Mouse (Mus musculus) heart, embryonic 14.5 days (tissue): ENCODE measurements around the gene Relch. TPM values are rescaled to one million over a fixed set of nuclear protein-coding genes. Genes with fewer than 3 reads are reported as not detected.

Experiments
- ATAC-seq: fragments of 200-750 bp; cut with Nextera tagmentation; 2 replicates; pipeline ENCODE4 v1.8.0; 2017; ENCODE audit warnings: low read depth, moderate TSS enrichment; ENCODE audit not compliant: insufficient number of reproducible peaks, insufficient read depth, low FRiP score
- H3K27ac ChIP-seq, 2 experiments: fragments of 200-500 bp in 1 of 2; fragments of 300-500 bp in 1 of 2; sonication (generic) in 1 of 2; replicated peaks in 1 of 2; 2 replicates each; pipeline ENCODE4 v1.5.1; 2012 to 2014; ENCODE audit warnings: low read depth in 2 of 2, low read length in 2 of 2, control low read depth in 1 of 2, mild to moderate bottlenecking in 1 of 2, mixed read lengths in 1 of 2; ENCODE audit not compliant: control insufficient read depth in 1 of 2, insufficient read depth in 1 of 2
- H3K27me3 ChIP-seq: fragments of 300-500 bp; sonication (generic); 2 replicates; pipeline ENCODE4 v1.6.1; 2014; ENCODE audit warnings: mild to moderate bottlenecking, low read length, control low read depth; ENCODE audit not compliant: control insufficient read depth, insufficient read depth
- H3K36me3 ChIP-seq: fragments of 300-500 bp; sonication (generic); 2 replicates; pipeline ENCODE4 v1.6.1; 2014; ENCODE audit warnings: mild to moderate bottlenecking, control low read depth, low read length, mixed read lengths; ENCODE audit not compliant: control insufficient read depth, insufficient read depth
- H3K4me1 ChIP-seq, 2 experiments: fragments of 200-500 bp in 1 of 2; fragments of 300-500 bp in 1 of 2; sonication (generic) in 1 of 2; 2 replicates each; pipeline ENCODE4 v1.6.1; 2012 to 2014; ENCODE audit warnings: low read length in 2 of 2, control low read depth in 1 of 2, mixed read lengths in 1 of 2; ENCODE audit not compliant: control insufficient read depth in 2 of 2, insufficient read depth in 2 of 2
- H3K4me2 ChIP-seq: fragments of 300-500 bp; sonication (generic); 2 replicates; pipeline ENCODE4 v1.6.1; 2014; ENCODE audit warnings: mild to moderate bottlenecking, low read length
- H3K4me3 ChIP-seq, 2 experiments: fragments of 200-500 bp in 1 of 2; fragments of 300-500 bp in 1 of 2; sonication (generic) in 1 of 2; 2 replicates each; pipeline ENCODE4 v1.5.1; 2012 to 2014; ENCODE audit warnings: low read length in 2 of 2, mild to moderate bottlenecking in 2 of 2, control low read depth in 1 of 2, low read depth in 1 of 2, moderate library complexity in 1 of 2; ENCODE audit not compliant: control insufficient read depth in 1 of 2, insufficient read depth in 1 of 2
- H3K9ac ChIP-seq: fragments of 300-500 bp; sonication (generic); 2 replicates; pipeline ENCODE4 v1.6.1; 2014; ENCODE audit warnings: mild to moderate bottlenecking, low read length
- H3K9me3 ChIP-seq: fragments of 300-500 bp; sonication (generic); 2 replicates; pipeline ENCODE4 v1.6.1; 2016; ENCODE audit warnings: low read length, control low read depth; ENCODE audit not compliant: control insufficient read depth
- WGBS: fragments of 180-500 bp; shearing (Covaris S2); extraction: QIAGEN DNeasy Blood & Tissue Kit; methylation state at CpG from one replicate; pipeline ENCODE4 v1.1.7; 2014; 5-methylcytosine and 5-hydroxymethylcytosine counted together
- polyA plus RNA-seq: library from polyadenylated mRNA; unstranded; fragments of >200 nt; fragmentation: Nextera tagmentation; extraction: Ambion mirVana; gene quantifications from 2 replicates; pipeline ENCODE4 v1.2.1, GENCODE M21; 2014

The Relch gene
- polyA plus RNA-seq, 1 experiment from 2014 or later, result 20.8 TPM

GRCm38 (mm10) chr1:105780457-105781364 lies 117.0 kb downstream of the Relch start, which contains the start of gene Tnfrsf11a:
Tnfrsf11a (plus strand) TSS chr1:105780718.
- ATAC-seq, result no peak; the same call in 1 of the 2 replicates
- H3K27me3 ChIP-seq, result peaks cover 34% of the 10 kb centered on the region
- no peaks in the 10 kb centered on the region for H3K9me3 ChIP-seq
- 3% methylated on average over 65 of the region's 77 CpGs for WGBS
- H3K36me3 ChIP-seq, result no peaks in the 10 kb centered on the region
- peaks cover 9 to 10% of the 10 kb centered on the region in 2 experiments; a peak in 3 of 4 replicates for H3K4me1 ChIP-seq
- H3K4me2 ChIP-seq, result peak within 1 kb of the TSS; percentile 99
- peak within 1 kb of the TSS; percentile 71 for H3K9ac ChIP-seq
- no peak within 1 kb of the TSS for H3K27ac ChIP-seq
- peak within 1 kb of the TSS; percentile 59 to 66 for H3K4me3 ChIP-seq

- Histone ChIP-seq H3K27ac (no peak overlapping the region), H3K27me3 (peaks cover 34% of the 10 kb centered on the region), H3K36me3 (no peaks in the 10 kb centered on the region), H3K9me3 (no peaks in the 10 kb centered on the region), H3K9ac (no peak overlapping the region), H3K4me1 (peaks cover 9 to 10% of the 10 kb centered on the region in 2 experiments; a peak in 3 of 4 replicates), H3K4me2 (peak overlapping the region; percentile 99), H3K4me3 (peak overlapping the region in 1 of 2 experiments; percentile 59; a peak in 2 of 4 replicates)
- 27% methylated on average over 12 of the region's 12 CpGs for WGBS
- no peak for ATAC-seq
Observed at GRCm38 (mm10) chr1:105781391-105782146, 117.9 kb downstream of the Relch start.

GRCm38 (mm10) chr1:105784257-105785016 lies 120.8 kb downstream of the Relch start:
- 72% methylated on average over 5 of the region's 5 CpGs for WGBS

GRCm38 (mm10) chr1:105785146-105785545 lies 121.5 kb downstream of the Relch start:
- Histone ChIP-seq H3K4me1 (peaks cover 9 to 10% of the 10 kb centered on the region in 2 experiments; a peak in 3 of 4 replicates), H3K4me2 (no peak overlapping the region), H3K27me3 (peaks cover 25% of the 10 kb centered on the region), H3K27ac (no peak overlapping the region), H3K4me3 (no peak overlapping the region), H3K9me3 (no peaks in the 10 kb centered on the region), H3K9ac (no peak overlapping the region), H3K36me3 (no peaks in the 10 kb centered on the region)
- 78% methylated on average over 4 of the region's 4 CpGs for WGBS
- ATAC-seq, result no peak

More at GRCm38 (mm10) chr1:105784257-105785016, 120.8 kb downstream of the Relch start:
- Histone ChIP-seq H3K4me2 (no peak overlapping the region), H3K27me3 (peaks cover 33% of the 10 kb centered on the region), H3K4me3 (no peak overlapping the region), H3K27ac (no peak overlapping the region), H3K4me1 (peaks cover 9 to 10% of the 10 kb centered on the region in 2 experiments; a peak in 3 of 4 replicates), H3K9me3 (no peaks in the 10 kb centered on the region), H3K36me3 (no peaks in the 10 kb centered on the region), H3K9ac (no peak overlapping the region)
- no peak for ATAC-seq

- ATAC-seq, result no peak
- 57% methylated on average over 6 of the region's 6 CpGs for WGBS
- Histone ChIP-seq H3K27ac (no peak overlapping the region), H3K9ac (no peak overlapping the region), H3K4me1 (peaks cover 0 to 3% of the 10 kb centered on the region in 2 experiments; a peak in 1 of 4 replicates), H3K36me3 (no peaks in the 10 kb centered on the region), H3K27me3 (peaks cover 9% of the 10 kb centered on the region), H3K4me3 (no peak overlapping the region), H3K4me2 (no peak overlapping the region), H3K9me3 (no peaks in the 10 kb centered on the region)
Observed at GRCm38 (mm10) chr1:105786731-105787357, 123.2 kb downstream of the Relch start.

GRCm38 (mm10) chr1:105790103-105790502 lies 126.4 kb downstream of the Relch start:
- peaks cover 0 to under 1% of the 10 kb centered on the region in 2 experiments; a peak in 1 of 4 replicates for H3K4me1 ChIP-seq
- no peak overlapping the region for H3K27ac ChIP-seq
- H3K4me3 ChIP-seq, result no peak overlapping the region
- no peak overlapping the region for H3K4me2 ChIP-seq
- no peaks in the 10 kb centered on the region for H3K36me3 ChIP-seq
- 78% methylated on average over 3 of the region's 3 CpGs for WGBS
- H3K9me3 ChIP-seq, result no peaks in the 10 kb centered on the region
- no peak overlapping the region for H3K9ac ChIP-seq
- no peak for ATAC-seq
- H3K27me3 ChIP-seq, result no peaks in the 10 kb centered on the region
